8 mouse cellular contexts compared by ENCODE assay signal in the genomic region with DNA sequence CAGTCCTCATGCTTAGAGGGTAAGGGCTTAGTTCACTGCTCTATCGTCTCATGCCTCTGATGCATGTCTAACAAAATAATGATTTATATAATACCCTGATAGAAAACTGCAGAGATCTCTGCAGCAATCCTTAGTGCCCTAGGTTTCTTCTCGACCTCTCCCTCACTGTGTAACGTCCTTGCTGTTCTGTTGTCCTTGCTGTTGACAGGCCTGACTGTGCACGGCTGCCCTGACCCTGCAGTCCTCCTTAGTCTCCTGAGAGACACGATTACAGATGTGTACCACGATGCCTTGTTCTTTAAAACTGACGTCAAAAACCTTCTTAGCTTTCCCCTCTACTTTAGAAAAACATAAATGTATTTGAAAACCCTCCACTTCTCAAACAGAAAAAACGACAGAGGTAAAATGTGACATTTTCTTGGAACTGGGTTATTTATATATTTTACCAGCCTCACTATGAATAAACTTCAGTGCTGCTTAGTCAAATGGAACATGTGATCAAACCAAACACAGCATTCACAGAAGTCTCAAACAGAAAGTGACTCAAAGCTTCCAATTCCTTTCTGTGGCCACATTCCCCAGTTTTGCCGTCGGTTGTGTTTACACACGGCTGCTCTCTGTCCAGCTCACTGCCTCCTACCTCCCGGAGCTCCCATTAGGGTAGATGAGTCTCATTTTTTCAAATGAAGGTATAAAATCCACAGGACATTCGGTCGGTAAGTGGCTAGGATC. TPM values are rescaled to one million over a fixed set of nuclear protein-coding genes. Genes with fewer than 3 reads are reported as not detected.
DNase-seq lines count a peak whose midpoint lies in the region; ATAC-seq and TF ChIP-seq lines count a peak whose summit lies in the region.

No protein-coding gene starts in this region.

- H3K27ac ChIP-seq in layer of hippocampus, adult 2 months = peak overlapping the region; percentile 75
- H3K27ac ChIP-seq in neural tube, embryonic 15.5 days (replicated peaks) = peak overlapping the region; percentile 56; the same call in 1 of the 2 replicates

- no peak for TF ChIP-seq CTCF in layer of hippocampus, adult 2 months (conservative IDR thresholded peaks at IDR 0.05)

- no peak for ATAC-seq in neural tube, embryonic 15.5 days (ENCODE audit: low FRiP score)
- no peak for ATAC-seq in megakaryocyte progenitor cell, adult 5-6 weeks (replicated peaks; ENCODE audit: poor library complexity)

- peak overlapping the region; percentile 3; the same call in 1 of the 2 replicates for H3K4me3 ChIP-seq in layer of hippocampus, adult 2 months
- H3K4me3 ChIP-seq in neural tube, embryonic 15.5 days (replicated peaks) = no peak overlapping the region

- H3K9ac ChIP-seq in neural tube, embryonic 15.5 days (replicated peaks) = no peak overlapping the region

- no peaks in the 10 kb centered on the region for H3K9me3 ChIP-seq in neural tube, embryonic 15.5 days (replicated peaks)

- H3K4me2 ChIP-seq in neural tube, embryonic 15.5 days = no peak overlapping the region; the same call in 1 of the 2 replicates

- no peaks in the 10 kb centered on the region for H3K27me3 ChIP-seq in neural tube, embryonic 15.5 days (replicated peaks)

- peak; percentile 46 to 47 for DNase-seq in adrenal gland, postnatal 36 days
- DNase-seq in adrenal gland, postnatal 10 days = no peak
- DNase-seq in layer of hippocampus, adult 2 months (ENCODE audit: low spot score in 2 of 2) = no peak
- no peak for DNase-seq in layer of hippocampus, postnatal 36 days
- DNase-seq in fibroblast of lung, adult 2 months (ENCODE audit: low read depth) = peak; percentile 95
- DNase-seq in testis, postnatal 10 days (ENCODE audit: low spot score) = no peak

- WGBS in neural tube, embryonic 15.5 days = 58% methylated on average over 14 of the region's 14 CpGs

- H3K36me3 ChIP-seq in neural tube, embryonic 15.5 days = peaks cover 21% of the 10 kb centered on the region; the same call in 1 of the 2 replicates

- peaks cover 20% of the 10 kb centered on the region for H3K4me1 ChIP-seq in neural tube, embryonic 15.5 days

RNA-seq across cellular contexts. Expression of a gene that starts 11.4 kb away (rescaled TPM):
- total RNA-seq in adrenal gland, postnatal 36 days (2021) = 100 to 1,000 TPM; 111 to 124 TPM
- 10 to 100 TPM; 63.3 to 70.0 TPM for total RNA-seq in adrenal gland, postnatal 10 days (2021)
- total RNA-seq in layer of hippocampus, adult 2 months (2021) = 10 to 100 TPM; 25.0 to 29.9 TPM
- 10 to 100 TPM; 27.8 to 28.5 TPM for total RNA-seq in layer of hippocampus, postnatal 36 days (2021)
- 47.0 and 59.9 TPM in 2 replicates for polyA plus RNA-seq in neural tube, embryonic 15.5 days (2015; fragmentation: Nextera tagmentation; extraction: Ambion mirVana)
- 12.0 and 13.2 TPM in 2 replicates for total RNA-seq in megakaryocyte progenitor cell, adult 5-6 weeks (2015)
- total RNA-seq in megakaryocyte progenitor cell, adult 5-6 weeks (2017) = 10.1 and 11.3 TPM in 2 replicates

RNA-seq across cellular contexts. Expression of a gene that starts 54.0 kb away (rescaled TPM):
- 10 to 100 TPM; 41.4 to 61.4 TPM for total RNA-seq in adrenal gland, postnatal 36 days (2021)
- total RNA-seq in adrenal gland, postnatal 10 days (2021) = 10 to 100 TPM; 32.4 to 37.4 TPM
- 10 to 100 TPM; 54.2 to 56.8 TPM for total RNA-seq in layer of hippocampus, adult 2 months (2021)
- 10 to 100 TPM; 55.1 to 59.2 TPM for total RNA-seq in layer of hippocampus, postnatal 36 days (2021)
- polyA plus RNA-seq in neural tube, embryonic 15.5 days (2015; fragmentation: Nextera tagmentation; extraction: Ambion mirVana) = 58.7 and 75.5 TPM in 2 replicates
- 33.8 and 35.2 TPM in 2 replicates for total RNA-seq in megakaryocyte progenitor cell, adult 5-6 weeks (2015)
- 92.5 and 96.5 TPM in 2 replicates for total RNA-seq in megakaryocyte progenitor cell, adult 5-6 weeks (2017)

Comparison
In these comparisons a context has a peak if more than half of its experiments do, and no peak if none do; other contexts are left out.
1. DNase-seq: peak in adrenal gland, postnatal 36 days (2 of 2) and fibroblast of lung, adult 2 months (single experiment); none in adrenal gland, postnatal 10 days (single experiment), layer of hippocampus, adult 2 months (0 of 2), layer of hippocampus, postnatal 36 days (0 of 2) and testis, postnatal 10 days (single experiment).